Mouse (Mus musculus) mesoderm, embryonic 11.5 days (tissue): ENCODE data around the gene 4933403O08Rik.

Experiments
- DNase-seq: peaks from one replicate; pipeline ENCODE4 v3.0.0-alpha.2; 2012; ENCODE audit warnings: low read depth, low spot score

4933403O08Rik gene

GRCm38 (mm10) chrX:112238749-112239148 lies at the start of gene 4933403O08Rik:
TSS of gene 4933403O08Rik (plus strand) at chrX:112239049.
- no peak for DNase-seq

DNA sequence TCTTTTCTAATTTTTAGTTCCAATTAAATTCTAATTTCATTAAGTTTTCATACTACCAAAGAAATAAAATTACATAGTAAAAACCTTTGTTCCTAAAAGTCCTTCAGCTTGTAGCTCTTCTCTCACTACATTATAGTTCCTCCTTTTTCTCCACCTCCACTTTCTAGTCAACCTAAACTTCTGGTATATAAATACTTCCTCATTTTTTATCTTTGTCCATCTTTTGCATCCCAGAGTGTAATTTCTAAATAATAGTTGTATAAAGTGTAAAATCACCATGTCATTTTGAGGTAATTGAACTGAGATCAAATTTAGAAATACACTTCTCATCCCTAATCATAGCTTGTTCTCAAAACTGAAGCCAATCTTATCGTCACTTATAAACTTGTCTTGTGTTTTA lies 4.1 kb downstream of the 4933403O08Rik start:
- DNase-seq = no peak

DNA sequence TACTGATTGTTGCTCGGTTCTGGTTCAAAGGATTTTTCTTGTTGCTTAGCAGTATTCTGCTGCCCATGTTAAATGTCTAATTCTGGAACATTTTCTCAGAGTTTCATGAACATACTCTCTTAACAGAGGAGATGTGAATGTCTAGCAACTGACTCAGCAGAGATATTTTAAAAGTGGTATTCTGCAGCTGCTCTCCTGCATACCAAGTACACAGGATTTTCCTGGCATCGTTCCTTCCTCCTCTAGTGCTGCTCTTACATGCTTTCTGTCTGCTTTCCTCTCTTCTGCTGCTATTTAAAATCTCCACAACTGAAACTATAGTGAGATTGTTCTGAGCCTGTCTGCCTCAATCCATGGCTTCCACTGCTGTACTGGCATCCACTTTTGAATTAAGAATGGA lies 16.7 kb downstream of the 4933403O08Rik start:
- DNase-seq = no peak

DNA sequence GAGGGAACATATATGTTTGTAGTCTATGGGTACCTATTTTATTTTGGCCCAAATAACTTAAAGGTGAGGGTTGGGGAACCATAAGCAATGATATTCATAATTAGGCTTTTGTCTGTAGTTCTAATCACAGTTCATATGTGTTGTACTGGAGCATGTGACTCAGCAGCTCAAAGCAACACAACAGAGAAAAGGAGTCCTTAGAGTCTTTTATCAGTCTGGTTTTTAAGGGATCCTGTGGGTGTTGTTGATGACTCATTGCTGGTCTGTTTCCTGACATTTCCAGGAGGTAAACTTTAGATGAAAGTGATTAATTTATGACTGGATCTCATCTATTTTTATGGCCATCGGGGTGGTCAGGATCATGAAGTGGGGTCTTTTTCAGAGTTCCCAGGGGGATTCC lies 34.7 kb downstream of the 4933403O08Rik start:
- DNase-seq = no peak
